Mouse (Mus musculus) kidney, adult 2 months (tissue): ENCODE results near the gene Kcnmb3.

Source experiments
- CTCF ChIP-seq: fragments of 200-500 bp; conservative IDR thresholded peaks from 2 replicates; pipeline ENCODE4 v1.5.1; 2011; ENCODE audit warnings: low read depth, mild to moderate bottlenecking, control low read depth, low read length, moderate library complexity, mixed read lengths; ENCODE audit not compliant: insufficient read depth, insufficient read length
- POLR2A ChIP-seq: fragments of 200-500 bp; IDR thresholded peaks from one replicate; pipeline ENCODE4 v1.6.1; 2011; ENCODE audit warnings: low read depth, low read length, control low read depth

DNA sequence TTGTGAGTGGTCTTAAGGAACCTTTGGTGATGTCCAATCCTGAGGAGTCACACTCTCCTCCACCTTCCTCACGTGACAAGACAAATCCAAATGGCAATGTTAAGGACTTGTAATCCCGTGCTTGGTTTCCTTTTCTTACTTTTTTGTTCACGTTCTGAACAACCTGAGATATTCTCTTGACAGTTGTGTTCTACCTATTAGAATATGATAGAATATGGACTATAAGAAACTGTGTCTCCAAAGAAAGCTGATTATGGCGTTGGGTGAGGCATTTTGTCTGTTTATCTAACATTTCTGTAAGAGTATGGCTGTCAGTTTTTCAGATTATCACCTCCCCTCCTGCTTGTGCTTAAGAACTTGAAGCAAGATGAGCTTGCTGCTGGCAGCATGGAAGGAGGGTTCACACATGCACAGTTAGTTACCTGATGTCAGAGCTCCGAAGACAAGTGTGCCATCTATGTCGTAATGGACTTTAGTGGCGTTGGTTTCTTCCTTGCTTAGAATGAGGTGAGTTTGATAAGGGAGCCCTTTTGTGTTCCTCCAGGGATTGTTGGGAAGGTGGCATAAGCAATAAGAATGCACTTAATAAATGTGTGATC, 20.8 kb upstream of the Kcnmb3 start:
- TF ChIP-seq CTCF, result no peak
- TF ChIP-seq POLR2A, result no peak
